Mouse (Mus musculus) CH12.LX (cell line): ENCODE measurements at regions not wholly inside any gene's neighbourhood (a gene's known extent, or its start where the extent isn't known, plus 50 kb on each side); places are given as distances from the start of the nearest gene placed in this dataset.
"Not testable (repeated sequence)": the region's sequence is repeated elsewhere in the genome, so short reads cannot be mapped to it uniquely, and the experiment has no call there.

Experiments
- CHD2 ChIP-seq: IDR thresholded peaks from 2 replicates; pipeline ENCODE4 v1.6.1; 2011; ENCODE audit warnings: low read length, improper control_type of control experiment
- CTCF ChIP-seq, 2 experiments: IDR thresholded peaks in 1 of 2; conservative IDR thresholded peaks in 1 of 2; 2 replicates each; pipeline ENCODE4 v1.5.1; 2011 to 2012; ENCODE audit warnings: low read depth in 2 of 2, low read length in 2 of 2, improper control_type of control experiment in 1 of 2, inconsistent platforms in 1 of 2, mild to moderate bottlenecking in 1 of 2, moderate library complexity in 1 of 2
- E2F4 ChIP-seq: IDR thresholded peaks from 2 replicates; pipeline ENCODE4 v1.6.1; 2011; ENCODE audit warnings: low read depth, low read length, improper control_type of control experiment; ENCODE audit not compliant: insufficient replicate concordance
- ELF1 ChIP-seq: IDR thresholded peaks from 2 replicates; pipeline ENCODE4 v1.6.1; 2014; ENCODE audit warnings: low read depth, mild to moderate bottlenecking, inconsistent platforms, low read length, improper control_type of control experiment
- EP300 ChIP-seq: IDR thresholded peaks from 2 replicates; pipeline ENCODE4 v1.6.1; 2011; ENCODE audit warnings: low read length, improper control_type of control experiment
- JUND ChIP-seq: conservative IDR thresholded peaks from 2 replicates; pipeline ENCODE4 v1.6.1; 2011; ENCODE audit warnings: low read depth, low read length, improper control_type of control experiment
- NRF1 ChIP-seq: IDR thresholded peaks from 2 replicates; pipeline ENCODE4 v1.6.1; 2014; ENCODE audit warnings: low read depth, mild to moderate bottlenecking, inconsistent platforms, low read length, improper control_type of control experiment, moderate library complexity
- POLR2A ChIP-seq: IDR thresholded peaks from 2 replicates; pipeline ENCODE4 v1.6.1; 2011; ENCODE audit warnings: low read depth, mild to moderate bottlenecking, improper control_type of control experiment, low read length
- TBP ChIP-seq: conservative IDR thresholded peaks from 2 replicates; pipeline ENCODE4 v1.6.1; 2011; ENCODE audit warnings: low read depth, low read length, improper control_type of control experiment
- USF1 ChIP-seq: IDR thresholded peaks from 2 replicates; pipeline ENCODE4 v1.6.1; 2014; ENCODE audit warnings: low read depth, mild to moderate bottlenecking, inconsistent platforms, low read length, improper control_type of control experiment
- ZC3H11A ChIP-seq: IDR thresholded peaks from 2 replicates; pipeline ENCODE4 v1.6.1; 2012; ENCODE audit warnings: low read depth, mild to moderate bottlenecking, inconsistent platforms, low read length, improper control_type of control experiment

GRCm38 (mm10) chr12:115802499-115802898 is 245.0 kb upstream of the Zfp386 start:
- TF ChIP-seq POLR2A; CTCF (conservative IDR thresholded peaks at IDR 0.05 in 1 of 2, IDR thresholded peaks at IDR 0.05 in 1 of 2; ENCODE audit: low read depth in 2 of 2, low read length in 2 of 2); ZC3H11A; CHD2; ELF1; JUND; NRF1; EP300; E2F4; USF1; TBP: not testable (repeated sequence)
